Mouse (Mus musculus) forebrain, embryonic 10.5 days (tissue): ENCODE results near the gene Prkd3. TPM values are rescaled to one million over a fixed set of nuclear protein-coding genes. Genes with fewer than 3 reads are reported as not detected.

Experiments
- DNase-seq: peaks from one replicate; pipeline ENCODE4 v3.0.0-alpha.2; 2017; ENCODE audit warnings: low spot score; ENCODE audit errors: extremely low spot score
- H3K27ac ChIP-seq: fragments of 300-500 bp; sonication (generic); 2 replicates; pipeline ENCODE4 v1.5.1; 2016; ENCODE audit warnings: mild to moderate bottlenecking
- H3K27me3 ChIP-seq: fragments of 300-500 bp; sonication (generic); 2 replicates; pipeline ENCODE4 v1.6.1; 2016; ENCODE audit warnings: mild to moderate bottlenecking; ENCODE audit not compliant: poor library complexity, severe bottlenecking
- H3K36me3 ChIP-seq: fragments of 300-500 bp; sonication (generic); replicated peaks from 2 replicates; pipeline ENCODE4 v1.6.1; 2016; ENCODE audit warnings: mild to moderate bottlenecking, moderate library complexity
- H3K4me1 ChIP-seq: fragments of 300-500 bp; sonication (generic); 2 replicates; pipeline ENCODE4 v1.6.1; 2016
- H3K4me3 ChIP-seq: fragments of 300-500 bp; sonication (generic); 2 replicates; pipeline ENCODE4 v1.5.1; 2016; ENCODE audit warnings: mild to moderate bottlenecking, moderate library complexity
- H3K9me3 ChIP-seq: fragments of 300-500 bp; sonication (generic); 2 replicates; pipeline ENCODE4 v1.6.1; 2016; ENCODE audit warnings: mild to moderate bottlenecking, moderate library complexity
- WGBS: fragments of 180-500 bp; shearing (Covaris S2); methylation state at CpG from one replicate; pipeline ENCODE4 v1.1.7; 2016; 5-methylcytosine and 5-hydroxymethylcytosine counted together
- polyA plus RNA-seq: library from polyadenylated mRNA; unstranded; fragments of >200 nt; fragmentation: Nextera tagmentation; extraction: Ambion mirVana; gene quantifications from 2 replicates; pipeline ENCODE4 v1.2.1, GENCODE M21; 2016

Gene Prkd3
- polyA plus RNA-seq, 1 experiment from 2014 or later, result 47.8 TPM

- Histone ChIP-seq H3K36me3 (no peaks in the 10 kb centered on the region), H3K27me3 (no peaks in the 10 kb centered on the region), H3K4me3 (no peak overlapping the region), H3K4me1 (peaks cover 10% of the 10 kb centered on the region), H3K27ac (no peak overlapping the region), H3K9me3 (no peaks in the 10 kb centered on the region)
- DNase-seq, result no peak
- 84% methylated on average over 2 of the region's 2 CpGs for WGBS
Measured at GRCm38 (mm10) chr17:78909374-78909773, 111.2 kb downstream of the Prkd3 start.

- H3K4me1 ChIP-seq, result no peaks in the 10 kb centered on the region
- no peak for DNase-seq
- H3K9me3 ChIP-seq, result no peaks in the 10 kb centered on the region
- H3K36me3 ChIP-seq, result no peaks in the 10 kb centered on the region
- 90% methylated on average over 5 of the region's 5 CpGs for WGBS
- H3K27me3 ChIP-seq, result no peaks in the 10 kb centered on the region
- no peak within 1 kb of the TSS for H3K4me3 ChIP-seq
- no peak within 1 kb of the TSS for H3K27ac ChIP-seq
Measured at GRCm38 (mm10) chr17:78906892-78907291, 113.7 kb downstream of the Prkd3 start, which contains the start of gene Sult6b1. Gene Sult6b1 (minus strand): TSS chr17:78906992.

GRCm38 (mm10) chr17:78903158-78903557, 117.5 kb downstream of the Prkd3 start:
- no peak for DNase-seq
- 85% methylated on average over 2 of the region's 2 CpGs for WGBS
- no peaks in the 10 kb centered on the region for H3K9me3 ChIP-seq
- H3K27me3 ChIP-seq, result no peaks in the 10 kb centered on the region
- no peak overlapping the region for H3K27ac ChIP-seq
- no peak overlapping the region for H3K4me3 ChIP-seq
- H3K4me1 ChIP-seq, result no peaks in the 10 kb centered on the region
- no peaks in the 10 kb centered on the region for H3K36me3 ChIP-seq

Other genes starting within 250 kb of the Prkd3 start
- 13.6 and 14.0 TPM in 2 replicates for gene Heatr5b, start 185.5 kb downstream of the Prkd3 start, polyA plus RNA-seq
- gene Gpatch11, start 185.2 kb downstream of the Prkd3 start, polyA plus RNA-seq, result 30.4 and 31.8 TPM in 2 replicates
- 7.4 and 8.6 TPM in 2 replicates for gene Eif2ak2, start 138.2 kb downstream of the Prkd3 start, polyA plus RNA-seq
- gene Sult6b1, start 113.8 kb downstream of the Prkd3 start, polyA plus RNA-seq, result 0.20 TPM in 1 of 2 replicates, not detected in the other
- gene Cebpzos, start 104.3 kb downstream of the Prkd3 start, polyA plus RNA-seq, result 106 and 109 TPM in 2 replicates
- gene Cebpz, start 83.8 kb downstream of the Prkd3 start, polyA plus RNA-seq, result 60.4 and 61.9 TPM in 2 replicates
- 46.0 and 49.4 TPM in 2 replicates for gene Ndufaf7, start 83.7 kb downstream of the Prkd3 start, polyA plus RNA-seq
- 3.7 and 4.1 TPM in 2 replicates for gene Qpct, start 31.1 kb upstream of the Prkd3 start, polyA plus RNA-seq